Mouse (Mus musculus) forebrain, embryonic 10.5 days (tissue): ENCODE results near the gene Cdk5rap1. TPM values are rescaled to one million over a fixed set of nuclear protein-coding genes. Genes with fewer than 3 reads are reported as not detected.

Experiments
- DNase-seq: peaks from one replicate; pipeline ENCODE4 v3.0.0-alpha.2; 2017; ENCODE audit warnings: low spot score; ENCODE audit errors: extremely low spot score
- H3K27ac ChIP-seq: fragments of 300-500 bp; sonication (generic); 2 replicates; pipeline ENCODE4 v1.5.1; 2016; ENCODE audit warnings: mild to moderate bottlenecking
- H3K27me3 ChIP-seq: fragments of 300-500 bp; sonication (generic); 2 replicates; pipeline ENCODE4 v1.6.1; 2016; ENCODE audit warnings: mild to moderate bottlenecking; ENCODE audit not compliant: poor library complexity, severe bottlenecking
- H3K36me3 ChIP-seq: fragments of 300-500 bp; sonication (generic); replicated peaks from 2 replicates; pipeline ENCODE4 v1.6.1; 2016; ENCODE audit warnings: mild to moderate bottlenecking, moderate library complexity
- H3K4me1 ChIP-seq: fragments of 300-500 bp; sonication (generic); 2 replicates; pipeline ENCODE4 v1.6.1; 2016
- H3K4me3 ChIP-seq: fragments of 300-500 bp; sonication (generic); 2 replicates; pipeline ENCODE4 v1.5.1; 2016; ENCODE audit warnings: mild to moderate bottlenecking, moderate library complexity
- H3K9me3 ChIP-seq: fragments of 300-500 bp; sonication (generic); 2 replicates; pipeline ENCODE4 v1.6.1; 2016; ENCODE audit warnings: mild to moderate bottlenecking, moderate library complexity
- WGBS: fragments of 180-500 bp; shearing (Covaris S2); methylation state at CpG from one replicate; pipeline ENCODE4 v1.1.7; 2016; 5-methylcytosine and 5-hydroxymethylcytosine counted together
- polyA plus RNA-seq: library from polyadenylated mRNA; unstranded; fragments of >200 nt; fragmentation: Nextera tagmentation; extraction: Ambion mirVana; gene quantifications from 2 replicates; pipeline ENCODE4 v1.2.1, GENCODE M21; 2016

Gene Cdk5rap1
- polyA plus RNA-seq, result 13.0 and 14.9 TPM in 2 replicates

GRCm38 (mm10) chr2:154372842-154373500 is at the start of gene Cdk5rap1:
Cdk5rap1 (minus strand) TSS chr2:154373010.
- DNase-seq, result no peak
- H3K27me3 ChIP-seq, result no peaks in the 10 kb centered on the region
- H3K4me3 ChIP-seq, result peak within 1 kb of the TSS; percentile 90
- H3K27ac ChIP-seq, result peak within 1 kb of the TSS; percentile 94
- peaks cover 11% of the 10 kb centered on the region for H3K36me3 ChIP-seq
- WGBS, result 11% methylated on average over 9 of the region's 9 CpGs
- no peaks in the 10 kb centered on the region for H3K9me3 ChIP-seq
- H3K4me1 ChIP-seq, result peaks cover 14% of the 10 kb centered on the region

GRCm38 (mm10) chr2:154422181-154422580 is 49.4 kb upstream of the Cdk5rap1 start:
- Histone ChIP-seq H3K4me1 (peaks cover 40% of the 10 kb centered on the region), H3K36me3 (no peaks in the 10 kb centered on the region), H3K4me3 (no peak overlapping the region), H3K27me3 (peaks cover 21% of the 10 kb centered on the region), H3K9me3 (no peaks in the 10 kb centered on the region), H3K27ac (peak overlapping the region; percentile 82)
- 70% methylated on average over 5 of the region's 5 CpGs for WGBS
- no peak for DNase-seq

GRCm38 (mm10) chr2:154420942-154421731 is 48.3 kb upstream of the Cdk5rap1 start:
- WGBS, result 19% methylated on average over 7 of the region's 7 CpGs
- peak; percentile 69 for DNase-seq

GRCm38 (mm10) chr2:154419631-154420515 is 47.1 kb upstream of the Cdk5rap1 start:
- peaks cover 25% of the 10 kb centered on the region for H3K4me1 ChIP-seq
- no peak for DNase-seq
- no peaks in the 10 kb centered on the region for H3K36me3 ChIP-seq
- H3K9me3 ChIP-seq, result no peaks in the 10 kb centered on the region
- peak overlapping the region; percentile 53; the same call in 1 of the 2 replicates for H3K27ac ChIP-seq
- peaks cover 9% of the 10 kb centered on the region; the same call in 1 of the 2 replicates for H3K27me3 ChIP-seq
- no peak overlapping the region for H3K4me3 ChIP-seq
- WGBS, result 80% methylated on average over 9 of the region's 9 CpGs

More at GRCm38 (mm10) chr2:154420942-154421731, 48.3 kb upstream of the Cdk5rap1 start:
- Histone ChIP-seq H3K27me3 (peaks cover 13% of the 10 kb centered on the region; the same call in 1 of the 2 replicates), H3K4me3 (peak overlapping the region; percentile 0; the same call in 1 of the 2 replicates), H3K9me3 (no peaks in the 10 kb centered on the region), H3K27ac (peak overlapping the region; percentile 82), H3K4me1 (peaks cover 30% of the 10 kb centered on the region), H3K36me3 (no peaks in the 10 kb centered on the region)

GRCm38 (mm10) chr2:154418001-154418400 is 45.2 kb upstream of the Cdk5rap1 start:
- Histone ChIP-seq H3K27ac (no peak overlapping the region), H3K4me1 (peaks cover 25% of the 10 kb centered on the region), H3K36me3 (no peaks in the 10 kb centered on the region), H3K4me3 (no peak overlapping the region), H3K27me3 (peaks cover 9% of the 10 kb centered on the region; the same call in 1 of the 2 replicates), H3K9me3 (no peaks in the 10 kb centered on the region)
- no peak for DNase-seq
- 92% methylated on average over 7 of the region's 7 CpGs for WGBS

- peak; percentile 71 for DNase-seq
- no peak overlapping the region for H3K4me3 ChIP-seq
- H3K27ac ChIP-seq, result no peak overlapping the region
- H3K9me3 ChIP-seq, result no peaks in the 10 kb centered on the region
- H3K36me3 ChIP-seq, result no peaks in the 10 kb centered on the region
- 9% methylated on average over 3 of the region's 3 CpGs for WGBS
- H3K4me1 ChIP-seq, result peaks cover 23% of the 10 kb centered on the region
- peaks cover under 1% of the 10 kb centered on the region; the same call in 1 of the 2 replicates for H3K27me3 ChIP-seq
Measured at GRCm38 (mm10) chr2:154417107-154417506, 44.3 kb upstream of the Cdk5rap1 start.

GRCm38 (mm10) chr2:154412018-154412666 is 39.3 kb upstream of the Cdk5rap1 start:
- Histone ChIP-seq H3K36me3 (no peaks in the 10 kb centered on the region), H3K9me3 (no peaks in the 10 kb centered on the region), H3K4me1 (peaks cover 13% of the 10 kb centered on the region), H3K27me3 (peaks cover 36% of the 10 kb centered on the region), H3K27ac (no peak overlapping the region), H3K4me3 (no peak overlapping the region)
- no peak for DNase-seq
- WGBS, result 68% methylated on average over 7 of the region's 7 CpGs

- no peaks in the 10 kb centered on the region for H3K9me3 ChIP-seq
- H3K4me1 ChIP-seq, result peaks cover 19% of the 10 kb centered on the region
- H3K36me3 ChIP-seq, result no peaks in the 10 kb centered on the region
- no peak overlapping the region for H3K27ac ChIP-seq
- H3K27me3 ChIP-seq, result peaks cover 54% of the 10 kb centered on the region
- no peak overlapping the region for H3K4me3 ChIP-seq
- no peak for DNase-seq
- 66% methylated on average over 2 of the region's 2 CpGs for WGBS
Measured at GRCm38 (mm10) chr2:154410355-154410754, 37.5 kb upstream of the Cdk5rap1 start.

- peaks cover 20% of the 10 kb centered on the region for H3K4me1 ChIP-seq
- no peaks in the 10 kb centered on the region for H3K9me3 ChIP-seq
- DNase-seq, result peak; percentile 75
- peaks cover 56% of the 10 kb centered on the region for H3K27me3 ChIP-seq
- peak within 1 kb of the TSS; percentile 83 for H3K27ac ChIP-seq
- H3K4me3 ChIP-seq, result peak within 1 kb of the TSS; percentile 82
- no peaks in the 10 kb centered on the region for H3K36me3 ChIP-seq
- WGBS, result 2% methylated on average over 81 of the region's 84 CpGs
Measured at GRCm38 (mm10) chr2:154407643-154408445, 35.0 kb upstream of the Cdk5rap1 start, which contains the start of gene Snta1. Snta1 (minus strand) TSS chr2:154408099.

- WGBS, result 33% methylated on average over 11 of the region's 11 CpGs
- Histone ChIP-seq H3K9me3 (no peaks in the 10 kb centered on the region), H3K36me3 (no peaks in the 10 kb centered on the region), H3K4me1 (peaks cover 20% of the 10 kb centered on the region), H3K4me3 (peak overlapping the region; percentile 82), H3K27me3 (peaks cover 56% of the 10 kb centered on the region), H3K27ac (peak overlapping the region; percentile 83)
- peak; percentile 25 for DNase-seq
Measured at GRCm38 (mm10) chr2:154407063-154407642, 34.3 kb upstream of the Cdk5rap1 start.

GRCm38 (mm10) chr2:154405447-154405994 is 32.7 kb upstream of the Cdk5rap1 start:
- Histone ChIP-seq H3K36me3 (no peaks in the 10 kb centered on the region), H3K27me3 (peaks cover 49% of the 10 kb centered on the region), H3K9me3 (no peaks in the 10 kb centered on the region), H3K4me3 (no peak overlapping the region), H3K4me1 (peaks cover 20% of the 10 kb centered on the region), H3K27ac (no peak overlapping the region)
- DNase-seq, result no peak
- WGBS, result 79% methylated on average over 5 of the region's 5 CpGs
